Mouse (Mus musculus) cortical plate, adult 2 months (tissue): ENCODE measurements around the gene Crybb2. TPM values are rescaled to one million over a fixed set of nuclear protein-coding genes. Genes with fewer than 3 reads are reported as not detected.

Experiments used
- H3K27ac ChIP-seq: fragments of 200-500 bp; 2 replicates; pipeline ENCODE4 v1.5.1; 2012; ENCODE audit warnings: low read length, control low read depth, inconsistent platforms; ENCODE audit not compliant: insufficient read depth
- H3K4me1 ChIP-seq: fragments of 200-500 bp; 2 replicates; pipeline ENCODE4 v1.6.1; 2011; ENCODE audit warnings: low read length; ENCODE audit not compliant: control insufficient read depth, insufficient read depth
- H3K4me3 ChIP-seq: fragments of 200-500 bp; 2 replicates; pipeline ENCODE4 v1.5.1; 2011; ENCODE audit warnings: mild to moderate bottlenecking, low read length, control low read depth; ENCODE audit not compliant: insufficient read depth
- CTCF ChIP-seq: fragments of 200-500 bp; IDR thresholded peaks from 2 replicates; pipeline ENCODE4 v1.5.1; 2011; ENCODE audit warnings: mild to moderate bottlenecking, control low read depth, low read length; ENCODE audit not compliant: insufficient read depth; ENCODE audit errors: extremely low read depth
- POLR2A ChIP-seq: fragments of 200-500 bp; IDR thresholded peaks from 2 replicates; pipeline ENCODE4 v1.6.1; 2011; ENCODE audit warnings: mild to moderate bottlenecking, low read length, control low read depth; ENCODE audit not compliant: insufficient read depth; ENCODE audit errors: extremely low read depth
- polyA plus RNA-seq: library from polyadenylated mRNA; depleted of rRNA; stranded (reverse); fragments of >200 nt; gene quantifications from 2 replicates; pipeline ENCODE4 v1.2.3, GENCODE M21; 2012

Crybb2 gene
- polyA plus RNA-seq, 1 experiment = not detected

GRCm38 (mm10) chr5:113095456-113095855, 25.5 kb upstream of the Crybb2 start:
- no peaks in the 10 kb centered on the region for H3K4me1 ChIP-seq
- H3K4me3 ChIP-seq = no peak overlapping the region
- H3K27ac ChIP-seq = no peak overlapping the region
- no peak for TF ChIP-seq CTCF
- no peak for TF ChIP-seq POLR2A

GRCm38 (mm10) chr5:113092406-113092805, 22.5 kb upstream of the Crybb2 start:
- Histone ChIP-seq H3K27ac (no peak overlapping the region), H3K4me1 (no peaks in the 10 kb centered on the region), H3K4me3 (no peak overlapping the region)
- TF ChIP-seq CTCF (no peak), POLR2A (no peak)

- Histone ChIP-seq H3K27ac (no peak overlapping the region), H3K4me3 (no peak overlapping the region), H3K4me1 (peaks cover 1% of the 10 kb centered on the region; the same call in 1 of the 2 replicates)
- peak; percentile 83 for TF ChIP-seq CTCF
- no peak for TF ChIP-seq POLR2A
Observed at GRCm38 (mm10) chr5:113091162-113091561, 21.2 kb upstream of the Crybb2 start.

GRCm38 (mm10) chr5:113090750-113091149, 20.8 kb upstream of the Crybb2 start:
- TF ChIP-seq POLR2A = no peak
- TF ChIP-seq CTCF = no peak
- Histone ChIP-seq H3K4me3 (no peak overlapping the region), H3K27ac (no peak overlapping the region), H3K4me1 (peaks cover 1% of the 10 kb centered on the region; the same call in 1 of the 2 replicates)

GRCm38 (mm10) chr5:113090077-113090690, 20.3 kb upstream of the Crybb2 start:
- no peak overlapping the region for H3K27ac ChIP-seq
- H3K4me3 ChIP-seq = no peak overlapping the region
- TF ChIP-seq POLR2A = no peak
- TF ChIP-seq CTCF = no peak
- H3K4me1 ChIP-seq = peaks cover 1% of the 10 kb centered on the region; the same call in 1 of the 2 replicates

- Histone ChIP-seq H3K4me1 (peaks cover 5% of the 10 kb centered on the region), H3K4me3 (no peak overlapping the region), H3K27ac (no peak overlapping the region)
- TF ChIP-seq POLR2A = no peak
- no peak for TF ChIP-seq CTCF
Observed at GRCm38 (mm10) chr5:113087465-113087864, 17.5 kb upstream of the Crybb2 start.

GRCm38 (mm10) chr5:113086990-113087389, 17.1 kb upstream of the Crybb2 start:
- peaks cover 6% of the 10 kb centered on the region for H3K4me1 ChIP-seq
- TF ChIP-seq POLR2A = no peak
- TF ChIP-seq CTCF = no peak
- no peak overlapping the region for H3K27ac ChIP-seq
- H3K4me3 ChIP-seq = no peak overlapping the region

GRCm38 (mm10) chr5:113086439-113086838, 16.5 kb upstream of the Crybb2 start:
- H3K4me1 ChIP-seq = peaks cover 6% of the 10 kb centered on the region
- TF ChIP-seq CTCF (no peak), POLR2A (no peak)
- H3K4me3 ChIP-seq = no peak overlapping the region
- no peak overlapping the region for H3K27ac ChIP-seq

GRCm38 (mm10) chr5:113085931-113086330, 16.0 kb upstream of the Crybb2 start:
- no peak overlapping the region for H3K27ac ChIP-seq
- TF ChIP-seq CTCF (no peak), POLR2A (no peak)
- peaks cover 6% of the 10 kb centered on the region for H3K4me1 ChIP-seq
- no peak overlapping the region for H3K4me3 ChIP-seq

GRCm38 (mm10) chr5:113084309-113084708, 14.4 kb upstream of the Crybb2 start:
- Histone ChIP-seq H3K27ac (no peak overlapping the region), H3K4me3 (no peak overlapping the region), H3K4me1 (peaks cover 6% of the 10 kb centered on the region)
- TF ChIP-seq CTCF = no peak
- no peak for TF ChIP-seq POLR2A
